Comparison of ENCODE assay signal across 30 mouse cellular contexts in the genomic region with DNA sequence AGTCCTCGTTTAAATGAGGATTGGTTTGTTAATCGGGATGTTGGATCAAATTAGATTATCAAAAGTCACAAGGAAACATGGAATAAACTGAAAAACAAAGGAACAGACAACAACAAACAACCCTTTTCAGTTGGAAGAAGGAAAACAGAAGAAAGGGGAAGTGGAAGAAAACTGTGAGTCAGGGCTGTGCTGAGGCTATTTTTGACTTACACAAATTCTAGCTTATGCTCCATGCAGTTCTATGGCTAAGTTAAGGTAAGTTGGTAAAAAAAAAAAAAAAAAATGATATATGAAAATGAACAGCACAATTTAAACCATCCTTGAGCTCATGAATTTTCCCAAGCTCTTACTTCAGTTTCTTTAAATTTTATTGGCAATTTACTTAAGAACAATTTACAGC.
DNase-seq lines count a peak whose midpoint lies in the region; ATAC-seq and TF ChIP-seq lines count a peak whose summit lies in the region.
"Had no signal": no experiment of that assay in that cellular context is flagged by ENCODE, and none has a peak within 500 bp of the region (broad histone marks: within the 10 kb centered on the region; RNA-seq: fewer than 3 reads in every experiment).

No protein-coding gene starts in this region.

- H3K36me3 ChIP-seq in CH12.LX (replicated peaks in 1 of 2; ENCODE audit: control insufficient read depth in 1 of 2, insufficient read depth in 1 of 2, low read length in 1 of 2) = no peaks in the 10 kb centered on the region
- H3K36me3 ChIP-seq: forebrain, embryonic 12.5 days; heart, embryonic 10.5 days; heart, embryonic 13.5 days had no signal

- H3K9ac ChIP-seq in CH12.LX (ENCODE audit: insufficient read depth, low read depth) = no peak overlapping the region
- H3K9ac ChIP-seq: embryonic facial prominence, embryonic 13.5 days; forebrain, embryonic 12.5 days; forebrain, embryonic 15.5 days; heart, embryonic 13.5 days; hindbrain, embryonic 14.5 days had no signal

- H3K4me1 ChIP-seq in CH12.LX (ENCODE audit: control insufficient read depth in 1 of 2, insufficient read depth in 2 of 2) = peaks cover 0 to 14% of the 10 kb centered on the region in 2 experiments; a peak in 2 of 4 replicates
- H3K4me1 ChIP-seq: forebrain, embryonic 12.5 days; forebrain, embryonic 15.5 days; heart, embryonic 13.5 days had no signal

- in situ Hi-C loops in CH12.LX (cut with MboI; ENCODE audit: low pct_ligation_motif_present, low pct_unique_long_range_greater_than_20kb, low sequenced_read_pairs) = no loop called here

- H3K27me3 ChIP-seq in CH12.LX (replicated peaks) = no peaks in the 10 kb centered on the region
- H3K27me3 ChIP-seq: embryonic facial prominence, embryonic 13.5 days; forebrain, embryonic 12.5 days; forebrain, embryonic 15.5 days; heart, embryonic 13.5 days; Patski had no signal

- no peak for TF ChIP-seq RAD21 in CH12.LX (IDR thresholded peaks at IDR 0.05; ENCODE audit: low read depth, low read length)

- dilution Hi-C loops in CH12.LX (cut with MboI; ENCODE audit: extremely low pct_ligation_motif_present, extremely low pct_unique_long_range_greater_than_20kb, low sequenced_read_pairs) = no loop called here

- 0 out of 2 replicates have a peak, but pooled peaks have one; percentile 52 for ATAC-seq in common myeloid progenitor, adult 5-6 weeks (replicated peaks; ENCODE audit: low read depth, poor library complexity, severe bottlenecking)
- ATAC-seq in megakaryocyte, adult 5-6 weeks (ENCODE audit: poor library complexity, severe bottlenecking) = peak; percentile 66
- ATAC-seq: CD4-positive, CD25-positive, alpha-beta regulatory T cell, adult 4 months; forebrain, embryonic 15.5 days; hindbrain, postnatal 0 days; inflammation-experienced regulatory T-cells, adult 6 months; Patski had no signal

- no peak for TF ChIP-seq CTCF in left cerebral cortex, adult 2 months (IDR thresholded peaks at IDR 0.05)
- no peak for TF ChIP-seq CTCF in CH12.LX (conservative IDR thresholded peaks at IDR 0.05 in 1 of 2, IDR thresholded peaks at IDR 0.05 in 1 of 2; ENCODE audit: low read depth in 2 of 2, low read length in 2 of 2)

- intact Hi-C loops in left cerebral cortex, adult 2 months (cut with DNase I) = no loop called here

- TF ChIP-seq POLR2A in CH12.LX (IDR thresholded peaks at IDR 0.05; ENCODE audit: low read depth, low read length) = no peak

- peak; percentile 30; the same call in 1 of the 2 replicates for TF ChIP-seq EP300 in CH12.LX (IDR thresholded peaks at IDR 0.05; ENCODE audit: low read length)

- no peaks in the 10 kb centered on the region for H3K9me3 ChIP-seq in CH12.LX (replicated peaks; ENCODE audit: low read length)
- H3K9me3 ChIP-seq: embryonic facial prominence, embryonic 10.5 days; embryonic facial prominence, embryonic 13.5 days; forebrain, embryonic 12.5 days; forebrain, embryonic 15.5 days; heart, embryonic 10.5 days; heart, embryonic 13.5 days had no signal

- H3K4me2 ChIP-seq in CH12.LX (ENCODE audit: insufficient read depth, low read depth, poor library complexity, severe bottlenecking) = no peak overlapping the region
- H3K4me2 ChIP-seq: embryonic facial prominence, embryonic 13.5 days; forebrain, embryonic 12.5 days; forebrain, embryonic 15.5 days; heart, embryonic 13.5 days; hindbrain, embryonic 14.5 days had no signal

- no peak for DNase-seq in left cerebral cortex, adult 2 months (ENCODE audit: extremely low spot score in 1 of 2, low spot score in 2 of 2)
- no peak for DNase-seq in left cerebral cortex, adult 18-20 months (ENCODE audit: low spot score in 2 of 2)
- peak; percentile 20 for DNase-seq in CH12.LX (ENCODE audit: extremely low read depth)
- no peak for DNase-seq in right cerebral cortex, adult 2 months (ENCODE audit: low spot score in 2 of 2)
- DNase-seq in kidney, adult 9 months = no peak
- no peak for DNase-seq in urinary bladder, postnatal 4 days (ENCODE audit: low spot score in 2 of 2)
- DNase-seq: adrenal gland, adult 8-10 months; adrenal gland, postnatal 25 days; cerebellum, adult 18-20 months; cerebellum, adult 9-10 months; cerebellum, postnatal 14 days; embryo, embryonic 11 days; gastrocnemius, postnatal 25 days; heart, adult 2 months; heart, postnatal 14 days; heart, postnatal 4 days had no signal

- no peaks in the 10 kb centered on the region for H3K79me2 ChIP-seq in CH12.LX (replicated peaks; ENCODE audit: control insufficient read depth, extremely low read depth, insufficient read depth, poor library complexity, severe bottlenecking)

- no peak overlapping the region for H3K4me3 ChIP-seq in left cerebral cortex, adult 2 months
- no peak overlapping the region for H3K4me3 ChIP-seq in CH12.LX (replicated peaks in 1 of 3; ENCODE audit: low read depth in 2 of 3, low read length in 2 of 3, poor library complexity in 1 of 3)
- H3K4me3 ChIP-seq: embryonic facial prominence, embryonic 10.5 days; embryonic facial prominence, embryonic 13.5 days; erythroblast, embryonic 14.5 days; forebrain, embryonic 12.5 days; forebrain, embryonic 15.5 days; heart, adult 2 months; heart, embryonic 10.5 days; heart, embryonic 13.5 days had no signal

- peak overlapping the region; percentile 16; the same call in 1 of the 2 replicates for H3K27ac ChIP-seq in left cerebral cortex, adult 2 months
- H3K27ac ChIP-seq in CH12.LX (ENCODE audit: insufficient read depth, low read depth) = no peak overlapping the region
- H3K27ac ChIP-seq: embryonic facial prominence, embryonic 10.5 days; embryonic facial prominence, embryonic 13.5 days; forebrain, embryonic 12.5 days; forebrain, embryonic 15.5 days; heart, adult 2 months; heart, embryonic 10.5 days; heart, embryonic 13.5 days; hindbrain, embryonic 14.5 days; hindbrain, postnatal 0 days had no signal

TF ChIP-seq in CH12.LX, 34 proteins besides CTCF, POLR2A, EP300 and RAD21:
- TF ChIP-seq ZNF384 (IDR thresholded peaks at IDR 0.05; ENCODE audit: low read depth, low read length) (peak; percentile 59; the same call in 1 of the 2 replicates), MAZ (IDR thresholded peaks at IDR 0.05; ENCODE audit: low read depth, low read length) (no peak), IRF4 (IDR thresholded peaks at IDR 0.05; ENCODE audit: low read depth, low read length) (0 out of 2 replicates have a peak, but pooled peaks have one; percentile 35)
